Mouse (Mus musculus): ENCODE results near the gene Atxn1. TPM values are rescaled to one million over a fixed set of nuclear protein-coding genes. Genes with fewer than 3 reads are reported as not detected.

The Atxn1 gene
- polyA plus RNA-seq, 1 experiment from 2014 or later, result 10.4 TPM

GRCm38 (mm10) chr13:45956287-45956686 is 8.5 kb downstream of the Atxn1 start:
- WGBS, result 88% methylated on average over 6 of the region's 6 CpGs
- Histone ChIP-seq H3K4me1 (ENCODE audit: control insufficient read depth, insufficient read depth, low read length) (peaks cover 18% of the 10 kb centered on the region), H3K36me3 (ENCODE audit: control insufficient read depth, insufficient read depth, low read length) (no peaks in the 10 kb centered on the region), H3K4me3 (ENCODE audit: low read depth, low read length) (no peak overlapping the region), H3K9me3 (replicated peaks; ENCODE audit: control insufficient read depth, low read length, poor library complexity, severe bottlenecking) (no peaks in the 10 kb centered on the region), H3K9ac (ENCODE audit: low read depth, low read length) (no peak overlapping the region), H3K27me3 (ENCODE audit: control insufficient read depth, insufficient read depth, low read depth, low read length) (no peaks in the 10 kb centered on the region), H3K4me2 (ENCODE audit: low read length) (no peak overlapping the region), H3K27ac (ENCODE audit: low read length) (no peak overlapping the region)
- ATAC-seq, result no peak

- Histone ChIP-seq H3K9me3 (replicated peaks; ENCODE audit: control insufficient read depth, low read length, poor library complexity, severe bottlenecking) (no peaks in the 10 kb centered on the region), H3K27me3 (ENCODE audit: control insufficient read depth, insufficient read depth, low read depth, low read length) (no peaks in the 10 kb centered on the region), H3K4me2 (ENCODE audit: low read length) (no peak overlapping the region), H3K4me1 (ENCODE audit: control insufficient read depth, insufficient read depth, low read length) (peaks cover 14% of the 10 kb centered on the region), H3K27ac (ENCODE audit: low read length) (no peak overlapping the region), H3K9ac (ENCODE audit: low read depth, low read length) (no peak overlapping the region), H3K36me3 (ENCODE audit: control insufficient read depth, insufficient read depth, low read length) (no peaks in the 10 kb centered on the region), H3K4me3 (ENCODE audit: low read depth, low read length) (no peak overlapping the region)
- WGBS, result 92% methylated on average over 9 of the region's 9 CpGs
- ATAC-seq, result no peak
Measured at GRCm38 (mm10) chr13:45955370-45956055, 9.3 kb downstream of the Atxn1 start.

- no peak overlapping the region for H3K4me2 ChIP-seq (ENCODE audit: low read length)
- H3K9me3 ChIP-seq (replicated peaks; ENCODE audit: control insufficient read depth, low read length, poor library complexity, severe bottlenecking), result no peaks in the 10 kb centered on the region
- no peak overlapping the region for H3K27ac ChIP-seq (ENCODE audit: low read length)
- H3K27me3 ChIP-seq (ENCODE audit: control insufficient read depth, insufficient read depth, low read depth, low read length), result no peaks in the 10 kb centered on the region
- no peak for ATAC-seq
- H3K4me1 ChIP-seq (ENCODE audit: control insufficient read depth, insufficient read depth, low read length), result peaks cover 8% of the 10 kb centered on the region
- H3K4me3 ChIP-seq (ENCODE audit: low read depth, low read length), result no peak overlapping the region
- no peaks in the 10 kb centered on the region for H3K36me3 ChIP-seq (ENCODE audit: control insufficient read depth, insufficient read depth, low read length)
- whole genome bisulfite sequencing, result 67% methylated on average over 4 of the region's 4 CpGs
- H3K9ac ChIP-seq (ENCODE audit: low read depth, low read length), result no peak overlapping the region
Measured at GRCm38 (mm10) chr13:45953098-45953497, 11.7 kb downstream of the Atxn1 start.

- Histone ChIP-seq H3K27me3 (ENCODE audit: control insufficient read depth, insufficient read depth, low read depth, low read length) (no peaks in the 10 kb centered on the region), H3K4me1 (ENCODE audit: control insufficient read depth, insufficient read depth, low read length) (peaks cover 8% of the 10 kb centered on the region), H3K36me3 (ENCODE audit: control insufficient read depth, insufficient read depth, low read length) (no peaks in the 10 kb centered on the region), H3K4me3 (ENCODE audit: low read depth, low read length) (no peak overlapping the region), H3K9ac (ENCODE audit: low read depth, low read length) (no peak overlapping the region), H3K27ac (ENCODE audit: low read length) (no peak overlapping the region), H3K9me3 (replicated peaks; ENCODE audit: control insufficient read depth, low read length, poor library complexity, severe bottlenecking) (no peaks in the 10 kb centered on the region), H3K4me2 (ENCODE audit: low read length) (no peak overlapping the region)
- WGBS, result 81% methylated on average over 20 of the region's 20 CpGs
- ATAC-seq, result no peak
Measured at GRCm38 (mm10) chr13:45951071-45951645, 13.7 kb downstream of the Atxn1 start.

- H3K4me1 ChIP-seq (ENCODE audit: control insufficient read depth, insufficient read depth, low read length), result peaks cover 8% of the 10 kb centered on the region
- WGBS, result 59% methylated on average over 8 of the region's 8 CpGs
- H3K9ac ChIP-seq (ENCODE audit: low read depth, low read length), result no peak overlapping the region
- no peak for ATAC-seq
- no peaks in the 10 kb centered on the region for H3K9me3 ChIP-seq (replicated peaks; ENCODE audit: control insufficient read depth, low read length, poor library complexity, severe bottlenecking)
- H3K27me3 ChIP-seq (ENCODE audit: control insufficient read depth, insufficient read depth, low read depth, low read length), result no peaks in the 10 kb centered on the region
- H3K36me3 ChIP-seq (ENCODE audit: control insufficient read depth, insufficient read depth, low read length), result no peaks in the 10 kb centered on the region
- no peak overlapping the region for H3K4me2 ChIP-seq (ENCODE audit: low read length)
- H3K27ac ChIP-seq (ENCODE audit: low read length), result no peak overlapping the region
- H3K4me3 ChIP-seq (ENCODE audit: low read depth, low read length), result no peak overlapping the region
Measured at GRCm38 (mm10) chr13:45950355-45950861, 14.4 kb downstream of the Atxn1 start.

- H3K4me3 ChIP-seq (ENCODE audit: low read depth, low read length), result no peak overlapping the region
- ATAC-seq, result no peak
- H3K4me2 ChIP-seq (ENCODE audit: low read length), result no peak overlapping the region
- 97% methylated on average over 11 of the region's 11 CpGs for WGBS
- no peaks in the 10 kb centered on the region for H3K27me3 ChIP-seq (ENCODE audit: control insufficient read depth, insufficient read depth, low read depth, low read length)
- no peaks in the 10 kb centered on the region for H3K9me3 ChIP-seq (replicated peaks; ENCODE audit: control insufficient read depth, low read length, poor library complexity, severe bottlenecking)
- H3K36me3 ChIP-seq (ENCODE audit: control insufficient read depth, insufficient read depth, low read length), result no peaks in the 10 kb centered on the region
- no peak overlapping the region for H3K9ac ChIP-seq (ENCODE audit: low read depth, low read length)
- no peak overlapping the region for H3K27ac ChIP-seq (ENCODE audit: low read length)
- peaks cover 8% of the 10 kb centered on the region for H3K4me1 ChIP-seq (ENCODE audit: control insufficient read depth, insufficient read depth, low read length)
Measured at GRCm38 (mm10) chr13:45946136-45946535, 18.7 kb downstream of the Atxn1 start.

- Histone ChIP-seq H3K27me3 (ENCODE audit: control insufficient read depth, insufficient read depth, low read depth, low read length) (no peaks in the 10 kb centered on the region), H3K9me3 (replicated peaks; ENCODE audit: control insufficient read depth, low read length, poor library complexity, severe bottlenecking) (no peaks in the 10 kb centered on the region), H3K4me2 (ENCODE audit: low read length) (no peak overlapping the region), H3K4me1 (ENCODE audit: control insufficient read depth, insufficient read depth, low read length) (peaks cover 3% of the 10 kb centered on the region; the same call in 1 of the 2 replicates), H3K36me3 (ENCODE audit: control insufficient read depth, insufficient read depth, low read length) (no peaks in the 10 kb centered on the region), H3K9ac (ENCODE audit: low read depth, low read length) (no peak overlapping the region), H3K4me3 (ENCODE audit: low read depth, low read length) (no peak overlapping the region), H3K27ac (ENCODE audit: low read length) (no peak overlapping the region)
- ATAC-seq, result no peak
- 86% methylated on average over 7 of the region's 7 CpGs for WGBS
Measured at GRCm38 (mm10) chr13:45942337-45942736, 22.5 kb downstream of the Atxn1 start.

- ATAC-seq, result no peak
- no peak overlapping the region for H3K27ac ChIP-seq (ENCODE audit: low read length)
- no peak overlapping the region for H3K9ac ChIP-seq (ENCODE audit: low read depth, low read length)
- no peak overlapping the region for H3K4me2 ChIP-seq (ENCODE audit: low read length)
- H3K4me3 ChIP-seq (ENCODE audit: low read depth, low read length), result no peak overlapping the region
- no peaks in the 10 kb centered on the region for H3K36me3 ChIP-seq (ENCODE audit: control insufficient read depth, insufficient read depth, low read length)
- 81% methylated on average over 4 of the region's 4 CpGs for WGBS
- peaks cover 3% of the 10 kb centered on the region; the same call in 1 of the 2 replicates for H3K4me1 ChIP-seq (ENCODE audit: control insufficient read depth, insufficient read depth, low read length)
- no peaks in the 10 kb centered on the region for H3K9me3 ChIP-seq (replicated peaks; ENCODE audit: control insufficient read depth, low read length, poor library complexity, severe bottlenecking)
- H3K27me3 ChIP-seq (ENCODE audit: control insufficient read depth, insufficient read depth, low read depth, low read length), result no peaks in the 10 kb centered on the region
Measured at GRCm38 (mm10) chr13:45940714-45941113, 24.1 kb downstream of the Atxn1 start.

GRCm38 (mm10) chr13:45939561-45939960 is 25.2 kb downstream of the Atxn1 start:
- H3K4me1 ChIP-seq (ENCODE audit: control insufficient read depth, insufficient read depth, low read length), result peaks cover 3% of the 10 kb centered on the region; the same call in 1 of the 2 replicates
- no peaks in the 10 kb centered on the region for H3K9me3 ChIP-seq (replicated peaks; ENCODE audit: control insufficient read depth, low read length, poor library complexity, severe bottlenecking)
- no peak for ATAC-seq
- WGBS, result 85% methylated on average over 6 of the region's 6 CpGs
- H3K4me2 ChIP-seq (ENCODE audit: low read length), result no peak overlapping the region
- no peaks in the 10 kb centered on the region for H3K27me3 ChIP-seq (ENCODE audit: control insufficient read depth, insufficient read depth, low read depth, low read length)
- no peak overlapping the region for H3K4me3 ChIP-seq (ENCODE audit: low read depth, low read length)
- no peak overlapping the region for H3K27ac ChIP-seq (ENCODE audit: low read length)
- no peaks in the 10 kb centered on the region for H3K36me3 ChIP-seq (ENCODE audit: control insufficient read depth, insufficient read depth, low read length)
- H3K9ac ChIP-seq (ENCODE audit: low read depth, low read length), result no peak overlapping the region
